Mouse (Mus musculus) megakaryocyte, embryonic 14.5 days (primary cell): ENCODE results near the gene Sgce.

ENCODE experiments used
- FLI1 ChIP-seq: IDR thresholded peaks from 2 replicates; pipeline ENCODE4 v1.6.1; 2012; ENCODE audit warnings: low read length, inconsistent platforms, mixed read lengths
- GATA1 ChIP-seq: IDR thresholded peaks from 3 replicates; pipeline ENCODE4 v1.6.1; 2012; ENCODE audit warnings: mixed read lengths, low read length, inconsistent platforms, borderline replicate concordance

- TF ChIP-seq FLI1 (no peak), GATA1 (no peak)
Measured at GRCm38 (mm10) chr6:4647351-4647750, 99.7 kb downstream of the Sgce start.
